Mouse (Mus musculus) heart, adult 2 months (tissue): ENCODE measurements around the gene Pklr.

Source experiments
- CTCF ChIP-seq: fragments of 200-600 bp; IDR thresholded peaks from 2 replicates; pipeline ENCODE4 v1.8.1; 2022; ENCODE audit warnings: antibody characterized with exemption, mild to moderate bottlenecking, moderate library complexity
- EP300 ChIP-seq: fragments of 200-500 bp; IDR thresholded peaks from 2 replicates; pipeline ENCODE4 v1.6.1; 2011; ENCODE audit warnings: low read depth, low read length, control low read depth; ENCODE audit not compliant: insufficient read depth
- POLR2A ChIP-seq: fragments of 200-500 bp; IDR thresholded peaks from 2 replicates; pipeline ENCODE4 v1.6.1; 2011; ENCODE audit warnings: mild to moderate bottlenecking, low read depth, low read length, control low read depth; ENCODE audit not compliant: insufficient read depth

GRCm38 (mm10) chr3:89129908-89130307 lies 6.0 kb upstream of the Pklr start:
- TF ChIP-seq CTCF (no peak), EP300 (no peak), POLR2A (no peak)
